Mouse (Mus musculus): ENCODE measurements around the gene Tmcc2.

Tmcc2 gene

GRCm38 (mm10) chr1:132342518-132342917 is 48.6 kb downstream of the Tmcc2 start:
- no peak for DNase-seq (ENCODE audit: low spot score in 2 of 2)

- peak; percentile 63 to 72 for DNase-seq (ENCODE audit: low spot score in 2 of 2)
Measured at GRCm38 (mm10) chr1:132341731-132342501, 49.2 kb downstream of the Tmcc2 start.

- DNase-seq (ENCODE audit: low spot score in 2 of 2), result no peak
Measured at GRCm38 (mm10) chr1:132338027-132338660, 52.9 kb downstream of the Tmcc2 start.

GRCm38 (mm10) chr1:132336921-132337320 is 54.2 kb downstream of the Tmcc2 start:
- no peak for DNase-seq (ENCODE audit: low spot score in 2 of 2)

GRCm38 (mm10) chr1:132335378-132335965 is 55.6 kb downstream of the Tmcc2 start:
- DNase-seq (ENCODE audit: low spot score in 2 of 2), result no peak

GRCm38 (mm10) chr1:132334178-132334801 is 56.8 kb downstream of the Tmcc2 start:
- no peak for DNase-seq (ENCODE audit: low spot score in 2 of 2)

GRCm38 (mm10) chr1:132333675-132334141 is 57.4 kb downstream of the Tmcc2 start:
- no peak for DNase-seq (ENCODE audit: low spot score in 2 of 2)

GRCm38 (mm10) chr1:132333201-132333600 is 57.9 kb downstream of the Tmcc2 start:
- no peak for DNase-seq (ENCODE audit: low spot score in 2 of 2)

GRCm38 (mm10) chr1:132331283-132331682 is 59.8 kb downstream of the Tmcc2 start:
- no peak for DNase-seq (ENCODE audit: low spot score in 2 of 2)

GRCm38 (mm10) chr1:132330397-132330796 is 60.7 kb downstream of the Tmcc2 start:
- DNase-seq (ENCODE audit: low spot score in 2 of 2), result no peak

- no peak for DNase-seq (ENCODE audit: low spot score in 2 of 2)
Measured at GRCm38 (mm10) chr1:132329656-132330055, 61.4 kb downstream of the Tmcc2 start.

GRCm38 (mm10) chr1:132328565-132328964 is 62.5 kb downstream of the Tmcc2 start:
- no peak for DNase-seq (ENCODE audit: low spot score in 2 of 2)

- DNase-seq (ENCODE audit: low spot score in 2 of 2), result no peak
Measured at GRCm38 (mm10) chr1:132327477-132327876, 63.6 kb downstream of the Tmcc2 start.

- DNase-seq (ENCODE audit: low spot score in 2 of 2), result no peak
Measured at GRCm38 (mm10) chr1:132326777-132327176, 64.3 kb downstream of the Tmcc2 start.

- DNase-seq (ENCODE audit: low spot score in 2 of 2), result no peak
Measured at GRCm38 (mm10) chr1:132322711-132323542, 68.2 kb downstream of the Tmcc2 start.

- DNase-seq (ENCODE audit: low spot score in 2 of 2), result no peak
Measured at GRCm38 (mm10) chr1:132321821-132322580, 69.1 kb downstream of the Tmcc2 start.

- no peak for DNase-seq (ENCODE audit: low spot score in 2 of 2)
Measured at GRCm38 (mm10) chr1:132319242-132319641, 71.8 kb downstream of the Tmcc2 start.

- no peak for DNase-seq (ENCODE audit: low spot score in 2 of 2)
Measured at GRCm38 (mm10) chr1:132317894-132318863, 72.9 kb downstream of the Tmcc2 start.

- no peak for DNase-seq (ENCODE audit: low spot score in 2 of 2)
Measured at GRCm38 (mm10) chr1:132317413-132317812, 73.7 kb downstream of the Tmcc2 start.

- no peak for DNase-seq (ENCODE audit: low spot score in 2 of 2)
Measured at GRCm38 (mm10) chr1:132316625-132316994, 74.5 kb downstream of the Tmcc2 start.

All from spleen, postnatal 14 days (tissue).